Mouse (Mus musculus): ENCODE data around the gene Cdk13. TPM values are rescaled to one million over a fixed set of nuclear protein-coding genes. Genes with fewer than 3 reads are reported as not detected.

Cdk13 gene
- polyA plus RNA-seq, 1 experiment = 31.0 TPM

DNA sequence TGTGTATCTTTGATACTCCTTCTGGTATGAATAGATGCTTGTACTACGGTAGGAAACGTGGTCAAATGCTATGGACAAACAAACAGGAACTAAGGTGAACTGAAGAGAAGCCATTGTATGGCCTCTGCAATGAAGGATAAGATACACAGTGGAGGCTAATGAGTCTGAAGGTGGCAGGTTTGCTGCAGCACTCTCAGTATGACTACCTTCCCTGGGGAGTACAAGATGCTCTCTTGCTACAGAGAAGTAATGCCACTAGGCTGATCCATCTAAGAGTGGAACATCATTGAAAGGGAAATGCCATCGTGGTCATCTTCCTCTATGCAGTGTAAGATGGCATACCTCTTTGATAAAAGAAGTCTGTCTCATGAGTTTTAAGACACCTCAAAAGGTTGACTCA is 28.0 kb upstream of the Cdk13 start:
- 69% methylated on average over 3 of the region's 3 CpGs for WGBS

DNA sequence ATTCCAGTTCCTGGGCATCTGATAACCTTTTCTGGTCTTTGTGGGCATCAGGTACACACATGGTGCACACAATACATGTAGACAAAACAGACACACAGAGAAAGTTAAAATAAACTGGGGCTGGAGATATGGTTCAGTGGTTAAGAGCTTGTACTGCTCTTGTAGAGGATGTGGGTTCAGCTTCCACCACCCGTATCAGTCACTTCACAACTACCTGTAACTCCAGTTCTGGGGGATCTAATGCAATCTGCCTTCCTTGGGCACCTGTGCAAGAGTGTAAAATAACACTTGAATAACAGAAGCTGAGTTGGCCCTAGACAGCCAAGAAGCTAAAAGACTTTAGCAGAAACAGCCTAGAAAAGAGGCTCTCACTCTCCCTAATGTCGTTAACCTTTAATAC is 12.3 kb upstream of the Cdk13 start:
- Histone ChIP-seq H3K27ac (ENCODE audit: insufficient read depth, low read length) (no peak overlapping the region), H3K27me3 (ENCODE audit: control insufficient read depth, insufficient read depth, low read length) (no peaks in the 10 kb centered on the region), H3K4me3 (replicated peaks; ENCODE audit: insufficient read depth, low read depth, low read length) (no peak overlapping the region), H3K4me1 (ENCODE audit: control insufficient read depth, insufficient read depth, low read length) (no peaks in the 10 kb centered on the region)
- no peak for TF ChIP-seq CTCF (IDR thresholded peaks at IDR 0.05; ENCODE audit: borderline replicate concordance, insufficient read depth, low read depth, low read length)
- no peak for TF ChIP-seq POLR2A (IDR thresholded peaks at IDR 0.05; ENCODE audit: borderline replicate concordance, insufficient read depth, low read length)
- WGBS = 92% methylated on average over 2 of the region's 2 CpGs
- DNase-seq = no peak

More for the DNA sequence above, 28.0 kb upstream of the Cdk13 start:
- no peak overlapping the region for H3K27ac ChIP-seq (ENCODE audit: insufficient read depth, low read length)
- H3K4me1 ChIP-seq (ENCODE audit: control insufficient read depth, insufficient read depth, low read length) = no peaks in the 10 kb centered on the region
- TF ChIP-seq POLR2A (IDR thresholded peaks at IDR 0.05; ENCODE audit: borderline replicate concordance, insufficient read depth, low read length) (no peak), CTCF (IDR thresholded peaks at IDR 0.05; ENCODE audit: borderline replicate concordance, insufficient read depth, low read depth, low read length) (no peak)
- DNase-seq = no peak
- H3K27me3 ChIP-seq (ENCODE audit: control insufficient read depth, insufficient read depth, low read length) = no peaks in the 10 kb centered on the region
- no peak overlapping the region for H3K4me3 ChIP-seq (replicated peaks; ENCODE audit: insufficient read depth, low read depth, low read length)

GRCm38 (mm10) chr13:17805614-17805975 is 698 bp upstream of the Cdk13 start:
- Histone ChIP-seq H3K27ac (ENCODE audit: insufficient read depth, low read length) (peak overlapping the region; percentile 89), H3K27me3 (ENCODE audit: control insufficient read depth, insufficient read depth, low read length) (no peaks in the 10 kb centered on the region), H3K4me1 (ENCODE audit: control insufficient read depth, insufficient read depth, low read length) (no peaks in the 10 kb centered on the region; the same call in 1 of the 2 replicates), H3K4me3 (replicated peaks; ENCODE audit: insufficient read depth, low read depth, low read length) (peak overlapping the region; percentile 77)
- DNase-seq = no peak
- TF ChIP-seq POLR2A (IDR thresholded peaks at IDR 0.05; ENCODE audit: borderline replicate concordance, insufficient read depth, low read length) (no peak), CTCF (IDR thresholded peaks at IDR 0.05; ENCODE audit: borderline replicate concordance, insufficient read depth, low read depth, low read length) (no peak)
- WGBS = under 1% methylated on average over 14 of the region's 14 CpGs

DNA sequence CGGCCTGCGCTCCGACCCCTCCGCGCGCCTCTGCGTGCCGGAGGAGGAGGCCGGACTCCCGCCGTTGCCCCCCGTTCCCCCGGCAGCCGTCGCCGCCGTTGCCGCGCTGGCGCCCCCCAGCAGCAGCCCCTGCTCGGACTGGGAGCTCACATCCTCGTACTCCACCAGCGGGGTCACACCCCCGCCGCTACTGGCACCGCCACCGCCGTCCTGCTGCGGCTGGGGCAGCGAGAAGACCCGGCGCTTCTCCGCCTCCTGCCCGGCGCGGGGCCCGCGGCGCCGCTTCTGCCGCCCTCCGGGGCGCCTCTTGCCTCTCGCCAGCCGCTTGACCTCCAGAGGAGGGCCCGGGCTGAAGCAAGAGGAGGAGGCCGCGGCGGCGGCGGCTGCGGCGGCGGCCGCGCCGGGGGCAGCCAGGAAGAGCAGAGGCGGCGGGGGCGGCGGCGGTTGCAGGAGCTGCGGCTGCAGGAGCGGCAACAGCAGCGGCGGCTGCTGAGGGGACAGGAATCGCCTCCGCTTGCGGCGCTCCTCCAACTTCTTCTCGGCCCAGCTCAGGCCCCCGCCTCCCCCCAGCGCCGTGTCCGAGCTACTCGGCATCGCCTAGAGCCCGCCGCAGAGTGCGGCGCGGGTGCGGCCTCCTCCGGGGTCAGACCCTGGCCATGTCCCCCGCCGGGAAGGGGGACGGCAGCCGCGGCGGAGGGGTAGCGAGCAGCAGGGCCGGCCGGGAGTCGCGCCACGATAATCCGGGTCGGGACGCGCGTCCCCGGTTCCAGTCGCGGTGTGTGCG is 647 bp downstream of the Cdk13 start:
- Histone ChIP-seq H3K4me3 (replicated peaks; ENCODE audit: insufficient read depth, low read depth, low read length) (peak overlapping the region; percentile 56), H3K27me3 (ENCODE audit: control insufficient read depth, insufficient read depth, low read length) (no peaks in the 10 kb centered on the region), H3K27ac (ENCODE audit: insufficient read depth, low read length) (peak overlapping the region; percentile 46), H3K4me1 (ENCODE audit: control insufficient read depth, insufficient read depth, low read length) (peaks cover 2% of the 10 kb centered on the region; the same call in 1 of the 2 replicates)
- peak; percentile 62 to 64 for DNase-seq
- WGBS = 1% methylated on average over 95 of the region's 105 CpGs
- TF ChIP-seq POLR2A (IDR thresholded peaks at IDR 0.05; ENCODE audit: borderline replicate concordance, insufficient read depth, low read length) = no peak
- TF ChIP-seq CTCF (IDR thresholded peaks at IDR 0.05; ENCODE audit: borderline replicate concordance, insufficient read depth, low read depth, low read length) = no peak

GRCm38 (mm10) chr13:17803331-17804057 is 1.4 kb downstream of the Cdk13 start:
- no peaks in the 10 kb centered on the region for H3K27me3 ChIP-seq (ENCODE audit: control insufficient read depth, insufficient read depth, low read length)
- peak; percentile 77 to 79 for DNase-seq
- 0 out of 2 replicates have a peak overlapping the region, but pooled peaks have one; percentile 2 for H3K27ac ChIP-seq (ENCODE audit: insufficient read depth, low read length)
- H3K4me3 ChIP-seq (replicated peaks; ENCODE audit: insufficient read depth, low read depth, low read length) = peak overlapping the region; percentile 56
- TF ChIP-seq POLR2A (IDR thresholded peaks at IDR 0.05; ENCODE audit: borderline replicate concordance, insufficient read depth, low read length) = no peak
- peak; percentile 26; the same call in 1 of the 2 replicates for TF ChIP-seq CTCF (IDR thresholded peaks at IDR 0.05; ENCODE audit: borderline replicate concordance, insufficient read depth, low read depth, low read length)
- WGBS = under 1% methylated on average over 80 of the region's 85 CpGs
- peaks cover 2% of the 10 kb centered on the region; the same call in 1 of the 2 replicates for H3K4me1 ChIP-seq (ENCODE audit: control insufficient read depth, insufficient read depth, low read length)

- H3K27me3 ChIP-seq (ENCODE audit: control insufficient read depth, insufficient read depth, low read length) = no peaks in the 10 kb centered on the region
- WGBS = 1% methylated on average over 3 of the region's 3 CpGs
- H3K4me3 ChIP-seq (replicated peaks; ENCODE audit: insufficient read depth, low read depth, low read length) = peak overlapping the region; percentile 56
- DNase-seq = no peak
- H3K4me1 ChIP-seq (ENCODE audit: control insufficient read depth, insufficient read depth, low read length) = peaks cover 2% of the 10 kb centered on the region; the same call in 1 of the 2 replicates
- H3K27ac ChIP-seq (ENCODE audit: insufficient read depth, low read length) = no peak overlapping the region
- TF ChIP-seq POLR2A (IDR thresholded peaks at IDR 0.05; ENCODE audit: borderline replicate concordance, insufficient read depth, low read length) (no peak), CTCF (IDR thresholded peaks at IDR 0.05; ENCODE audit: borderline replicate concordance, insufficient read depth, low read depth, low read length) (no peak)
Observed at GRCm38 (mm10) chr13:17802880-17803279, 2.0 kb downstream of the Cdk13 start.

DNA sequence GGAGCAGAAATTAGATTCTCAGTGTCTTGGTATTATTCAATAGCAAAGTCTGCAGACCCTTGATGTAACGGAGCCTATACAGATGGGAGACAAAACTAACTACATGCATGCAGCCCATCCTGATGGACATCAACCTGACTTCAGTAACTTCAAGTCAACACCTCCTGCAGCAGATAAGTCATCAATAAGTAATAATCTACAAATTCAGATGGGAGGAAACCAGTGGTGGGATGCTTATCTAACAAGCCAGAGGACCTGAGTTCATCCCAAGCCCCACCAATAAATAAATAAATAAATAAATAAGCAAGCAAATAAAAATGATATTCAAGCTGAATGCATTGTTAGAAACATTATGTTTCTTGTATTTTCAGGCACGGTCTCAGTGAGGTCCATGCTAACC is 5.2 kb downstream of the Cdk13 start:
- WGBS = 64% methylated on average over 2 of the region's 2 CpGs
- H3K27ac ChIP-seq (ENCODE audit: insufficient read depth, low read length) = no peak overlapping the region
- DNase-seq = no peak
- no peaks in the 10 kb centered on the region for H3K27me3 ChIP-seq (ENCODE audit: control insufficient read depth, insufficient read depth, low read length)
- peaks cover 2% of the 10 kb centered on the region; the same call in 1 of the 2 replicates for H3K4me1 ChIP-seq (ENCODE audit: control insufficient read depth, insufficient read depth, low read length)
- TF ChIP-seq POLR2A (IDR thresholded peaks at IDR 0.05; ENCODE audit: borderline replicate concordance, insufficient read depth, low read length) = no peak
- no peak for TF ChIP-seq CTCF (IDR thresholded peaks at IDR 0.05; ENCODE audit: borderline replicate concordance, insufficient read depth, low read depth, low read length)
- no peak overlapping the region for H3K4me3 ChIP-seq (replicated peaks; ENCODE audit: insufficient read depth, low read depth, low read length)

All from cerebellum, adult 2 months (tissue).